Mouse (Mus musculus) testis, postnatal 10 days (tissue): Measurements from ENCODE around the gene B3galnt1.

ENCODE experiments used
- DNase-seq: peaks from one replicate; pipeline ENCODE4 v3.0.0; 2021; ENCODE audit warnings: low spot score

Gene B3galnt1

DNA sequence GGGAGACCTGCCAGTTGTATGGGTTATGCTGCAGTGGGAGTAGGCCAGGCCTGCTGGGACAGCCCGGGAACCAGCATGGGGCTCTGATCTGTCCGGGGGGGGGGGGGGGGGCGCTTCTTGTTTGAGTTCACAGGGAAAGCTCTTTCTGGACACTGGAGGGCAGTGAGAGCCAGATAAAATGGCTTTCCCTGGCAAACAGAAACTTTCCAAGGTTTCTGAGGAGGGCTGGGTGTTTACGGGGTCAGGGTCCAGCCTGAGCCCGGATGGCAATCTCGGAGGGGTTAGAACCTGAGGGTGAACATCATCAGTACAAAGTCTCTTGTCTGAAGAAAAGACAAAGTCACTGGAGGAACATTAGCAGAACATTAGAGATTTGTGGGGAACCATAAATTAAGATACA is 35.4 kb downstream of the B3galnt1 start:
- DNase-seq, result no peak

DNA sequence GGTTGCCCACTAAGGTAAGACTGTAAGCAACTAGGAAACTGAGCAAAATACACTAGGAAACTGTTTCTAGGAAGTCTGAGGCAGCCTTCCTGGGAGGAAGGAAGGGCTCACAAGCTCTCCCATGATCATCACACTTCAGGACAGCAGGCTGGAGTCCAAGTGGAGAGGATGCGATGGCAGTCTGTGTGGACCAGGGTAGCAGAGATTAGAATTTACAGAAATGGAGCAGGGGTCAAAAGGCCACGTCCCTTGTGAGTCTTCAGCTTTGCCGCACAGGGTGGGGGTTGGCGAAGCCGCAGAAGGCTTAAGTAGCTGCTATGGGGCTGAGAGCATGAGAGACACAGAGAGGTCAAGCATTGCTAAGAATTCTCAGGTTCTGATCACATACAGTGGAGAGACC is 37.1 kb downstream of the B3galnt1 start:
- DNase-seq, result no peak

DNA sequence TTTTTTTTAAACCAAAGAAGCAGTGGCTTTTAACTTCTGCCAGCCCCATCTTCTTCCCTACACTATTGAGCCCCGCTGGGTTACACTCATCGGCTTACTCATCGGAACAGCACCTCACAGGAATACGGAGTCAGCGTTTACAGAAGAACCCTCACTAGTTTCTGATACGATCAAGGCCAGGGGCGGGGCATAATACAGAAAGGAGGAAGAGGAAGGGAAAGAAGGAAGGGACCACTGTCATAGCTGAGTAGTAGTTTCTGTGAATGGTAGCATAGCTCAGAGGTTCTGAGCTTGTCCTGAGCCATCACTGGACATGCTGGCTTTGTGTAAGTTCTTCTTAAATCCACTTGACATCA is 38.8 kb downstream of the B3galnt1 start:
- no peak for DNase-seq

DNA sequence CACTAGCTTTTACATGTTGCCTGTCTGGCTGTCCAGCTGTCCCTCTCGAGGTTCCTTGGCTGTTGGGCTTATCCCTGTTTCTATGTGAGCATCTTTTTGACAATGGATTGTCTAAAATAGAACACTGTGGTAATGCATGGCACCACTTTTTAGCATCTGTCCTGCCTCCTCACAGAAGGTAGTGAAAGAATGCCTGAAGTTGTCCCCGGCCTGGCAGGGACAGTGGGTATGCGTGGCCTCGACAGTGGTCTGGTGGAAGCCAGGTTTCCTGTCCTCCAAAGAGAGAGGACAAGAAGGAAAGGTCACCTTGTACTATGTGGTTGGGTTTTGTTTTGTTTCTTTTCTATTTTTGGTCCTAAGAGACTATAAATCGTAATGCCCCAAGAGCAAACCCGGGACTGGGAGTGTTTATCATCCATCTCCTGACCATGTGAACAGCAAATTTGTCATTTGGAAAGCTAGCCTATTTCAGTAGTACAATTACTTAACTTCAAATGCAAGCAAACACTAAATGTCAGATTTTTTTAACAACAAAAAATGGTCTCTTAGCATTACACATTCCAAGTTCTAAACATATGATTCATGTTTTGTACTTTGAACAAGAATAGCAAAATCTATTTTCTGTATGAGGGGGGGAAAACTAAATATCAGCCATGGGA is 39.3 kb downstream of the B3galnt1 start:
- no peak for DNase-seq

DNA sequence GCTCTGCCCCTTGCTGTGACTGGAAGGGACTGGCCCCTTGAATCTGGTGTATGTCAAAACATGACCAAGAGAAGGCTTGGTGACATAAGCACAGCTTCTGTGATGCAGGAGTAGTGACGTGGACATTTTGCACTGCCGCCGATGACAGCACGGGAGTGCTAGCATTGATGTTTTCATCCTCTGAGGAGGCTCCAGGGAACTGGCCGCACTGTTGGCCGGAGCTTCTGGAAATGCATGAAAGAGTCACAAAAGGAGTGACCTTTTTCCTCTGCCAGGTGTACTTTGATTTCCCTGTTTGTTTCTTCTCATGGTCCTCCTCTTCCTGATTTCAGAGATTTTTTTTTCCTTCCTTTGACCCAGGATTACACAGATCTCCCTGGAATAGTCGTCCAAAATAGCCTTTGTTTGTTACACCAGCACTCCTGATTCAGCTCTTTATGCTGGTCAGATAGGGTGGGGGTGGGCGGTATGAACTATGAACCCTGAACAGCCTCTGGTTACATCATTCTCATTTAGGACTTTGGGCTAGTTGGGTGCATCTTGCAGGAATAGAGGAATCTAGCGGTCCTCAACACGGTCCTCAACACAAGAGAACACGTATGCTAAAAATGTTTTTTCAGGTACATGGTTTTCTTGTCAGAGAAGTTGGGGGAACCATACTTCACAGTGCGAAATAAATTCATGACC is 42.5 kb downstream of the B3galnt1 start:
- DNase-seq, result no peak

DNA sequence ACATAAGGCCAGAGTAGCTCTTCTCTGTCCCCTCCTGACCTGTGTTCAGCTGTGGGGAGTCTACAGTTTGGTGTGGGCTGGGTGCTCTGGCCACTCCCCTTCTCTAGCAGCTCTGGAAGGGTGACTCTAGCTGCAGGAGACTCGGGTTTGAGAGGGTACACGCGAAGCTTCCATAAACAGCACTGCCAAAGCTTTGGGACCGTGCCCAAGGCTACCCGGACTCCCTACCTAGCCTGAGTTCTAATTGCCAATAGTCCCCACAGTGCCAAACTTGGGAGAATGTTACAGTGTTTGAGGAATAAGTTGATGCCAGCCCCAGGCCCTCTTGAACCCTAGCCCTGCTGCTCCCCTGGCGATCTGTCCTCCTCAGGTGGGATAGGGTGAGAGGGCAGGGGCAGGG is 43.2 kb downstream of the B3galnt1 start:
- DNase-seq, result no peak

DNA sequence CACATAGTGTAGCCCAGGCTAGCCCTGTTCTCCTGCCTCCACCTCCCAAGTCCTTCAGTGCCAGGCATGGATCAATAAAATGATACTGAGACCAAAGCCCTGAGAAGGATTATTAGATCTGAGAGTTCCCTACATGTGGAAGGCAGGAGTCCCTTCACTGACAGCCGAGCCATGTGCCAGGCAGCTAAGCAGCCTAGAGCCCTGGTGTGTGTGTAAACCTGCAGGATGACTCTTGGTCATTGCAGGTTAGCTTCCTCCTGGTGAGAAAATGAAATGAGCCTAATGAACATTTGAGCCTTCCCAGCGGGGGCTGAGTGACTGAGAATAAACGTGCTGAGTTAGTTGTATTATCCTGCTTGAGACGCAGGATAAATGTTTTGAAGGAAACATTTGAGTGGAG is 49.2 kb downstream of the B3galnt1 start:
- DNase-seq, result no peak

DNA sequence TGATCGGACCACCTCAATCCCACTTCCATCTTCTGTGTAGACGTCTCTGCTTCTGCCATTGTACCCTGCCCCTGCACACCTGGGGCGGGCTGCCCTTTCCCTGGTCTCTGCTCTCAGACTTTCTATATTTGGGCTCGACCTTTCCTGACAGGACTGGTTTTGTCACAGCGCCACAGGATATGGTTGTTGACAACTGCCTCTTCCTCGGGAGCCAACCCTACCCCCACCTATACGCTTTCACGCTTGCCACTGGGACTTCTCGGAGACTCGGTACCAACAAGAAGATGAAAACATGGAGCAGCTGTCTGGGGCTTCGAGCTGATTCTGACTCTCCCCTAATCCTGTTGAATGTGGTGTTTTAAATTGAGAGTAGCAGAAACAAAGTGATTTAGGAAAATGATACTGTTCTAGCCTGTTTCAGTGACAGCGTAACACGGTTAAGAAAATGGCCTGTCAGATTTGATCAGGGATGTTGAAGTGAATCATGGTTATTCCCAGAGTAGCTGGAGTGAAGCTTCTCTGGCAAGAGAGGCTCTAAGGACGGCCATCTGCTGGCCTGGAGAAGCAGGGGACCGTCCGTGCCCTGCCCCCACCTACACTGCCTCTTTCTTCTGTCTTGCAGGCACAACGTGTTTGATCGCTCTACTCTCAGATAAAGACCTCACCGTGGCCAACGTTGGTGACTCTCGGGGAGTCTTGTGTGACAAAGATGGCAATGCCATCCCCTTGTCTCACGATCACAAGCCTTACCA is 49.9 kb downstream of the B3galnt1 start:
- no peak for DNase-seq

DNA sequence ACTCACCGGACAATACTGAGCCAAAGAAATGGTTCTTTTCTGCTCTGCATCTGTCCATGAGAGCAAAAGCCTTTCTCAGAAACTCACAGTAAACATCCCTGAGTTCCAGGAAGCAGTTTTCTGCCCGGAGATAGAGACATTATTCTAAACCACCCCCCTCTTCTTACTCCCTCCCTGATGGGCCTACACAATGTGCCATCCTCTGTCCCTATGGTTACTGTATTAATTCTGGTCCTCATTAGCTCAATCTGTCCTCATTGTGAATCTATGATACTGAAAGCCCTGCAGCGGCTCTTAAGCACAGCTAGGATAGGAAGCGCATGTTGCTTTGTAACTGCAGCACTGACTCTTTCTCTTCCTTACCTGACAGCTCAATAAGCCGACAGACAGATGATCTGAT is 53.7 kb downstream of the B3galnt1 start:
- no peak for DNase-seq

DNA sequence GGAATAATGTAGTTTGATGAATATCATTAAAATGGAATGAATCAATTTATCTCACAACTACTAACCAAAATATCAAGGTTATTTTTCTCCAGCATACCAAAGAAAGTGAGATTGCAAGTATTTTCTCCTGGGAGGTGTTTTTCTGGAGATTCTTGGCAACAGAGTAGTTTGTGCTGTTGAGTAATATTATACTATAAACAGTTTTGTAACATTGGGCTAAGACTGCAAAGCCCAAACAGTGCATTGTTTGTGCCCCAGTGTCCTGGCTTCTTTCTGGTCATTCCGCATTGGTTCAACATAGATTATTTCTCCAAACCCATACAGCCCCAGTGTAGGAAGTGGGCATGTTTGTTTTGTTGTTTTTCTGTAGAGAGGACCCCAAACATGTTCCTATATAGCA is 55.0 kb downstream of the B3galnt1 start:
- no peak for DNase-seq

DNA sequence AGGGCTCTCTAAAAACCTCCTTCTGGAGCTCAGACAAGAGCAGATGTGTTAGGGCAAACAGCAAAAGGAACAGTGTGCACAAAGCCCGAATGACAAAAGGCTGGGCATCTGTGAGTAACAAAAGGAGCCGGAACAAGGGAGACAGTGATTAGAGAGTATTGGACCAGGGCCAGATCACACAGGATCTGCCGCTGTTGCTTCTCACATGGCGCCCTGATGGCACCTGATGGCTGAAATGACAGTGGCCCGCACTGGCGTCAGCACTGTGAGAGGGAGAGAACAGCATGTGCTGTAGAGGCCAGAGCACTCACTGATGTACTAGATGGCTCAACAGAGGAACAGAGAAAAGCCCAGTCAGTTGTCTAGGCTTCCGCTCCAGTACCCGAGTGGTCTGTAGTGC is 55.8 kb downstream of the B3galnt1 start:
- DNase-seq, result no peak

DNA sequence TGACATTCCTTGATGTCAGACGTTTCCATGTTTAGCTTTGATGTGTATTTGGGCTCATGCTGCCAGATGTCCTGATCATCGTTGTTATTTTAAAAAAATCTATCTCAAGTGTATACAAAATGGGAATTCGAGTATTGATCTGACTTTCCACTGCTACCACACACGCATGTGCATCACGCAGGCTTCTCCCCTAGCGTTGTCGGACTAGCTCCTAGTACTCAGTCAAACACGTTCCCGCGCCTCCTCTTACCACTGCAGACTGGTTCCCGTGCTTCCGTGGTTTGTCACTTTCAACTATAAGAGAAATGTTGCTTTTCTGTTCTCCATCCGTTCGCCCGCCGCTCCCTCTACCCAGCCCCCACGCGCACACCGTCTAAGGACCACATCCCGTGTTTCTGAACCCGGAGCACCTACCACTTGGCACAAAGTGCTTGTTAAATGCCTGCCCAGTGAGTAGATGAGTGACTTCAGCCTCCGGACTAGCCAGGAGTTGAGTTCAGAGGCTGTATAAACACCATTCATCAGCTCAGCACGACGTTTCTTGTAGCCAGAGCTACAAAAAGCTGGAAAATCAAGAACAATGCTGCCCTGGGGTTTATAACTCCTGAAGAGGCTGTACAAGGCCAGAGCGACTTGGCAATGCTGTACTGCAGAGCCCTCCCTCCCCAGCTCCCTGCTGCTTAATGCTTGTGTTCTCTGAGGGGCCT is 62.7 kb downstream of the B3galnt1 start:
- DNase-seq, result no peak

DNA sequence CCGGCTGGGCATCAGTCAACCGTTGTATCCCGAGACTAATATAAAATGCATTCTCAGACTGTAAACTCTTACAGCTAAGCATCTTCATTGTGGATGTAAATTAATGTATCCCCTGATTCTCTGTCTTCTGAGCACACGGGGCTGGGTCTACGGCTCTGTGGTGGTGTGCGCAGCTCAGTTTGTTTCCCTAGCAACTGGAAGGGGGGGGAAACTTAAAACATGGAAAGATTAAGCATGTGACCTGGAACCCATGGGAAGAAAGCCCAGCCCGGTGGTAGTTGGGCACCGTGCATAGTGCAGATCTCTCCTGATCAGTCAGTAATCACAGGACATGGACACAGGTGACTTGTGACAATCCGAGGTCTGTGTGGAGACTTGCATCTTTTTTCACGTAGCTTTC is 63.3 kb downstream of the B3galnt1 start:
- no peak for DNase-seq

DNA sequence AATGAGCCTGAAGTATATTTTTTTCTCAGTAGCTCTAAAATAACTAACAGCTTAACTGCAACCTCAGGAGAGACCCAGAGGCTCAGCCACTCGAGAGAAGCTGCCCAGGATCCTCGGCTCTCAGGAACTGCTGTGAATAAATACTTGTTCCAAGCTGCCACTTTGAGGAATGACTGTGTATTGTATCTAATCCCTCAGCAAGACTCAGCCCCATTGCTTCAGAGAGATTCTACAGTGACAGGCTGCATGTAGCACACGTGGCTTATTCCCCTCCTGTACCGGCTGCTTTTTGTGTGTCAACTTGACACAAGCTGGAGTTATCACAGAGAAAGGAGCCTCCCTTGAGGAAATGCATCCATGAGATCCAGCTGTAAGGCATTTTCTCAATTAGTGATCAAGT is 66.1 kb downstream of the B3galnt1 start:
- no peak for DNase-seq

DNA sequence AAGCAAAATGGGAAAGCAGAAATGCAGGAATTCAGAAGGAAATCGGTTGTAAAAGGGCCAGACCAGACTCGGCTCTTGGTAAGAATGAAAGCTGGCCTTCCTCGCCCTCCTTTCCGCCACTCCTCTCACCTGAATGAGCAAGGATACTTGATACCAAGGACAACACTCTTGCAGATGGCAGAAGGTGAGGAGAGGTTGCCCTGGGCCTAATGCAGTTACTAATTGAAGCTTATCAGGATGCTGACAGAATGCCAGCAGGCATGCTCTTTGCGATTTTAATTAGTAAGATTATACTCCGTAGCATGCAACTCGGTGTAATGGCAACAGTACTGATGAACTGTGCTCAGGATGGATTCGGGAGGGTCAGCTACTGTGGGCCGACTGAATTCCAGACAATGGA is 67.2 kb downstream of the B3galnt1 start:
- DNase-seq, result no peak

DNA sequence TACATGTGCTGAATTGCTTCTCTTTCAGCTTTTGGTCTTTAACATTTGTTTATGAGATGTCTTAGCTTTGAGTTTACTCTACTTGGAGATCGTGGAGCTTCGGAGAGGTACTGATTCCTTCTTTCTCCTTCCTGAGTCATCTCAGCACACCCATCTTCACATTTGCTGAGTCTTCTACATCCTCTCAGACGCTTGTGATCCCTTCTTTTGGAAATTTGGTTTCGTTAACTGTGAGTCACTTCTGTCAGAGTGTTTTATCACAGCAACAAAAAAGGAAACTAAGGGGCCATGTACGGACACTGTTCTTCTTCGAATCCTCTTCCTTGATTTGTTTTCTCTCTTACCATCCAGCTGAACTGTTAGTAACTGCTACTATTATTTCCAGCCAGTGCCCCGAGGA is 69.2 kb downstream of the B3galnt1 start:
- no peak for DNase-seq

DNA sequence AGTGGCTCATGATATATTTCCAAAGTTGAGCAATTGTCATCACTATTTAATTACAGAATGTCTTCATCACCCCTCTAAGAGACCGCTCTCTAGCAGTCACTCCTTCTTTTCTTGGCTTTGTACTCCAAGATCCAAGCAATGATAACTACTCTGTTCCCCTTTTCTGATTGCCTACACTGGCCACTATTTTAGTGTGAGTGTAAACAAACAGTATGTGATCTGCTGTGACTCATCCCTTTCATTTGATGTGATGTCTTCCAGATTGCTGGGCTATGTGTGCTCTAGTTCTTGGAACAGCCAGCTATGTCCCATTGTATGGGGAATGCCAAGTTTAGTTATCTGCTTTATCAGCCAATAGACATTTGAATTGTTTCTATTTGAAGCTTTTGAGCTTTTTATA is 71.4 kb downstream of the B3galnt1 start:
- DNase-seq, result no peak

DNA sequence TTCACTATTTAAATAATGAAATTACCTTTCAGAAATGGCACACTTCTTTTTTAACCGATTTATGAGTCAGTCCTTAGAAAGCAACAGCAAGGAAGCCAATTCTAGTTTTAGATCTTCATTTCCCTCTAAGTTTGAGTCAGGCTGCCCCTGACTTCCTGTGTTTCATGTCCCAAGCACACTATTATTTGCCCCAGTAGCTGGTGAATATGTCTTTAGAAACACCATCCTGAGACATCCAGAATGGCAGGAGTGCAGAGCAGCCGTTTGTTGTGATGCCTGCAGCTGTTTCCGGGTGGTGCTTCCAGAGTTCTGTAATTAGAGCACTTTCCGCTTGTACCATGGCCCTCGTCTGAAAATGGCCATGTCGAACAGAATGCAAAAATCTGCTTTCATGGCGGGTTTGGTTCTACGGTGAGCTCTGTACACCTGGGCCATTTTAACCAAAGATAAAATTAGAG is 73.7 kb downstream of the B3galnt1 start:
- no peak for DNase-seq

DNA sequence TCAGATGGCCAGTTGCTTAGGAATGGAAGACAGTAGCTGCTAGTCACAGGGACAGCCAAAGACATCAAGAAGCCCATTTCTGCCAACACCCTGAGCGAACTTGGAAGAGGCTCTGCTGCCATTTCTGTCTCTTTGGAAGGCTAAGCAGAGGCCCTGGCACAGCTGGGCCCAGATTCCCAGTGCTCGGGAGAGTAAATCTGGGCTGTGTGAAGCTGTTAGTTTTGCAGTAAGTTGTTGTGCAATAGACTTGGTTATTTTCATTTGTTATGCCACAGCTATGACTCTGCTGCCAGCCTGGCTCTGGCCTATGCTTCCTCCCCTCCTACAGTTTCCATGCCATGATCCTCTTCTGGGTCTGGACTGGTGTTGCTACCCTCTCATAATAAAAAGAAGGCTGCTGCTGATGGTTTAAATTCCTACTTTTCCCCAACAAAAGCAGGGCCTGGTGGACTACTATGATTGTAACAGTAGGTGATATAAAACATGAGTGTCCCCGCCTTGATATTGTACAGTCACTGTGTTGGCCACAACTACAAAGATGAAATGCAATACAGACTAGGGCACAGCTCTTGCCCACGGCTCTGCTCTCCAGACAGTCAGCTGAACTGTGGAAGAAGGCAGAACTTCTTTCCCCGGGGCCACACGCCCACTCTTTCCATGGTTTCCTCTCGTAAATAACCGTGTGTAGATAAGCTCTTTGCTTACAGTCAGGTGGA is 74.2 kb downstream of the B3galnt1 start:
- no peak for DNase-seq
